Mouse (Mus musculus) gastrocnemius, postnatal 10 days (tissue): ENCODE results near the gene Tmtc2. TPM values are rescaled to one million over a fixed set of nuclear protein-coding genes. Genes with fewer than 3 reads are reported as not detected.
A peak's percentile ranks its signal among the peaks of the same experiment; 100 is the strongest.

ENCODE experiments used
- DNase-seq: peaks from one replicate; pipeline ENCODE4 v3.0.0; 2021; ENCODE audit warnings: mixed read lengths
- long read RNA-seq, 2 experiments: library from polyadenylated mRNA; stranded (forward); transcript quantifications; one replicate each; pipeline ENCODE4 v2.0.0; 2021
- total RNA-seq, 2 experiments: library from RNA; stranded (reverse); gene quantifications; 2 replicates each; pipeline ENCODE4 v1.2.3; 2021

The Tmtc2 gene
- total RNA-seq = 1 to 10 TPM; 4.6 to 8.7 TPM
- long read RNA-seq, experiment 1, partial matches to known transcripts = 1 of 1 reads
- long read RNA-seq, experiment 1, other reads (novel, unspliced or antisense) = 0 of 1 reads
- long read RNA-seq, experiment 2, partial matches to known transcripts = 0 of 1 reads
- long read RNA-seq, experiment 2, other reads (novel, unspliced or antisense) = 1 of 1 reads

DNA sequence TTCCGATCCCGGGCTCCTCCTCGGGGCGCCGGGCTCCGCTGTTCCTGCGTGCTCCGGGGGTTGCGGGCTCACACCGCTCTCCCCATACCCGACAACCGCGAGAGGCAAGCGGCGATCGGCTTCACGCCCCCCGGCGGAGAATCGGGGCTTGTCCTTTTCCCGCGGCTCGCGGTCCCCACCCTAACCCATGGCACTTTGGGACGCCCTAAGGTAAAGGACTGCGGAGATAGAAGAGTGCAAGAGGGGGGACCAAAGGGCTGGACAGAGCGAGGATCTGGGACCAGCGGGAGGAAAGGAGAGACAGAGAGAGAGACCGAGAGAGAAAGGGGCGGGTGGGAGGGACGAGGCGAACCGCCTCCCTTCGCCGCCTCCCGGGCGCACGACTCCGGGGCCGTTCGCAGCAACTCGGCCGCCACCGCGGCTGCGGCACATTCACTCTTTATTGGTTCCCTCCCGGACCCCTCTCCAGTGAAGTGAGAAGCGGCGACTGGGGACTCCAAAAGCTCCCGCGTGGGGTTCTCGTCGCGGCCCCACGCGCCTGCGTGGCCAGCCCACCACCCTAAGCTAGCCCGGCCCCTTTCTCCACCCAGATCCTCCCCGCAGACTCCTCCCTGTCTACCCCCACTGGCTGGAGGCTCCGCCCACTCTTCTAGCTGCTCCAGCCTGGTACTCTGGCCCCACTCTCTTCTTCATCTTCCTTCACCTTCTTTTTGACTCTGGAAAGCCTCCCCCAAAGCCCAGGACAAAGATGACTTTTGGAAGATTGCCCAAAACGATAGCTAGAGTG is at the start of gene Tmtc2:
Gene Tmtc2 (minus strand): TSS at position 544 of the 787 bp plus-strand sequence.
- peak; percentile 78 for DNase-seq

- DNase-seq = no peak
These were observed 37.9 kb upstream of the Tmtc2 start for GRCm38 (mm10) chr10:105612117-105612516.

GRCm38 (mm10) chr10:105598826-105599225 is 24.6 kb upstream of the Tmtc2 start:
- no peak for DNase-seq

GRCm38 (mm10) chr10:105597226-105597625 is 23.0 kb upstream of the Tmtc2 start:
- DNase-seq = no peak

DNA sequence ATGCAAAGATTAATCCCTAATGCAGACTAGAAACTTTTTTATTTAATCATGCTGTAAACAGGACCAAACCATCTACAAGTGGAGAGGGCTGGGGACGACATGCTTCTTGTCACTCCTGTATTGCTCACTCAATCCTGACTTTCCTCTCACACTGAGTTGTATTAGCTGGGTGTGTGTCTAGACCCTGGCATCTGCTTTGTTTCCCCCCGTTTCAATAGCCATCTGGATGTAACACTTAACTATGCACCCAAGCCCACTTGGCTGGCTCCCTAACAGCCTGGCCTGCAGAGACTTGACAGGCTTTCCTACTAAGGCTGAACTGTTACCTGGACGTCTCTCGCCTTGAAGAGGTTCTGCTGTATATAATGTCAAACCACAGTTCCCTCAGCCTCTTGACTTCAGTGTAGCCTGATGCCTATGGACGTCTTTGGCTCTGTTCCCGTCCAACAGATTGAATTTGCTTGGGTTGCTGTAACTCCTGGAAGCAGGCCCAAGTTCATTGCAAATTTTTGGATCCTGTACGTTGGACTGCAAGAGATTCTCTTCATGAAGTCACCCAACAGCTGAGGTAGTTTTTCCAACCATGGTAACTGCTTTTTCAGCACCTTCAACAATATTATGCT is 21.3 kb upstream of the Tmtc2 start:
- DNase-seq = no peak

- no peak for DNase-seq
These were observed 13.9 kb upstream of the Tmtc2 start for GRCm38 (mm10) chr10:105588141-105588540.

DNA sequence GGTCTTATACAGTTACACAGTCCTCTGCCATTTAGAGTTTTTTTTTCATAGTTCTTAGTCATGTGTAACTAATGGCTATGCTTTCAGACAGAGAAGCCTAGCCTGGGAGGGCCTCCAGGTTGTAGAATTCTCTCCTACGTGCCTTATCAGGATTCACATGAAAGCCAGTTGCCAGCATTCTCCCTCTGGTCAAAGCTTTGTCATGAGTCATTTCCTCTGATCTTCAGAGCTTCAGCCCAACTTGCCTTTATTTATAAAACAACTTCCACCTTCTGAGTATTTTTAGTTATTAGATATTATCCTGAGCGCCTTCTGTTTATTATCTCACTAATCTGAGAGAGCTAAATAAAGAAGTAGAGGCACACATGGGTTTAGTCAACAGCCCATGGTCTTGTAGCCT is 5.1 kb upstream of the Tmtc2 start:
- no peak for DNase-seq

DNA sequence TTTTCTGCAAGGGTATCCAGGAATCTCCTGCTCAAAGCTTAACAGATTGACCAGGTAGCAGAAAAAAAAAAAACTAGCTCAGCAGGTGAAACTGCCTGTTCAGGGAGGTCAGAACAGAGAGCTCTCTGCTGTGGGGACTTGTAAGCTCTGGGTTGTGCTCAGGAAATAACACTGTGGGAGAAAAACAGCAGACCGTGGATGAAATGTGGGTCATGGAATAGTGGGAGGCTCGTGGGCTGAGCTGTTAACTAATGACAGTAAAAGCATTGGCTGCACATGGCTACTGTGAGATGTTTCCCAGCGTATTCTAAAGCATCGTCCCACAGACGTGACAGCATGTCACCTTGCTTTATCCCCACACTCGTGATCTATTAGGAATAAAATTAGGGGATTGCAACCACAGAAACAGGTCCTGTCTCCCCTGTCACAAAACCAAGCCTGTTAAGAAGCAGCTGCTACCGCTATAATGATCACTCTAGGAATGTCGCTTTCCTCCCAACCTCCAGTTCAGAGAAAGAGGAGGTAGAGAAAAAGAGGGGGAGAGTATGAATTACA is 4.1 kb upstream of the Tmtc2 start:
- DNase-seq = no peak

DNA sequence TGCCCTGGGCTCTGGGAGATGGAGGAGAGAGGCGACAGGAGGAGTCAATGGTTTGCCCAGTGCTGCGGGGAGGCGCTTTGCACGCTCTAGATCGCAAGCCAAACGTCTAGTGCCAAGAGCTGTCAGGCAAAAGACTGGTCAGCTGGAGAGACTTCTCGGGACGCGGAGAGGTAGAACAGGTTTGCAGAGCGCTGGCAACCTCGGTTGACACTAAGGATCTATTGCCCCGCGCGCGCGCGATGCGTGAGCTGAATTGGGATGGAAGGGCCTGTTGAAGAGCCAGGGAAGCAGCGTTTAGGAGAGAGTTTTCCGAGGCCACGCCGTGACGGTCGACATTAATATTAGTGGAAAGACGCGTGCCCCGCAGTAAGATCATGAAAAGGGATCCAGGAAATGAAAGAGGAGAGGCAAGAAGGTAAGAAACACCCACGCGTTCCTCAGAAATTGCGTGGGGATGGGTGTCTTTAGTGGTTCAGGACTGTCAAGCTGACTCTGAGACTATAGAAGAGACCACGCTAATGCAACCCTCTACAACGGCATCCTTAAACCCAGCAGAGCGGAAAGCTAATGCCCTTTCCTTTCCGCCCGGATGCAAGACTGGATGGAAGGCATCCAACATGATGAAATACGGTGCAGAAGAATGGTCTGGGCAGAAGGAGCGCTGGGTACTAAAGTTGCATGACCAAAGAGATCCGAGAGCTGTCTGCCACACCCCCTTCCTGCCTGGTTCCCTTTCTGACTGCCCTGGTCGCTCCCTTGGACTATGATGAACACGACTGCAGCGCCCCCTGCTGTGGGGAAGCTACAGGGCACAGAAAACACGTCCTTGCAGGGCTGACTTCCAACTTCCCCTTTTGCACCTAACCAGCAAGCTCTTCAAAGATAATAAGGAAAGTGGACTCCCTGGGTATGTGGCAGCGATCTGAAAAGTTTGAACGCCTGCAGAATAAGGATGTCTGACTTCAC is 727 bp upstream of the Tmtc2 start:
- peak; percentile 97 for DNase-seq

- peak; percentile 38 for DNase-seq
These were observed 844 bp downstream of the Tmtc2 start for GRCm38 (mm10) chr10:105573306-105573907.

DNA sequence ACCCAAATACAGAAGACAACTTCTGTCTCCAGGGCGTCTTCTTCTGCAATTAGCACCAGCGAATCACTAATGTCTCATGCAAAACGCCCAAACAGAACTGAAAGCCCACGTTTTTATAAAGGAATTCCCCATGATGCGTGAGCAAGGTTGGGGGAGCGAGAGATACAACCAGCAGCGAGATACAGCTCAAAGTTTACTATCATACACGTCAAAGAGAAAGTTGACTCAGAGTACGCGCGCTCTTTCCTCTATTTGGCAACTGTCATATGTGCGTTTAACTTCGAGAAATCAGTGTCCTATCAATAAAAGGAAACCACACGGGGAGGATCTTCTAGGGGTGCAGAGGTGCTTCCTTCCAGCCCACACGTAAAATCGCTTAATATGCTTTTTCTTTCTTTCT is 1.4 kb downstream of the Tmtc2 start:
- no peak for DNase-seq

- DNase-seq = no peak
These were observed 1.9 kb downstream of the Tmtc2 start for GRCm38 (mm10) chr10:105572301-105572700.

DNA sequence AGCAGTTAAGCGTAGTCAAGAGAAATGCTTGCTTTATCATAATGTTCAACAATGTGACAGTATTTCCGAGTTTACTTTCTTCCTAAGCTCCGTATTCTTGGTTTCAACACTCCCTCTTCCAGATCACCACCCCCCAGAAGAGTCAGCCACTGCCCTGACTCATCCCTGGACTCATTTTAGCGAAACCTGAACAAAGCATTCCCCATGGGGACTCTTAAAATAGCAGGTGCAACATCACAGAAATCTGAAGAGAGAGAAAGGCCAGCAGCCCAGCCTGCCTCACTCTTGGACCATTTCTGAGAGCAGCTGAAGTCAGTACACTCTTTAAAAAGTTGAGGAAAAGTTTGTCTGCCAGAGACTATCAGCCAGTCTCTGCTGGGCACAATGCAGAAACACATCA is 2.4 kb downstream of the Tmtc2 start:
- no peak for DNase-seq

DNA sequence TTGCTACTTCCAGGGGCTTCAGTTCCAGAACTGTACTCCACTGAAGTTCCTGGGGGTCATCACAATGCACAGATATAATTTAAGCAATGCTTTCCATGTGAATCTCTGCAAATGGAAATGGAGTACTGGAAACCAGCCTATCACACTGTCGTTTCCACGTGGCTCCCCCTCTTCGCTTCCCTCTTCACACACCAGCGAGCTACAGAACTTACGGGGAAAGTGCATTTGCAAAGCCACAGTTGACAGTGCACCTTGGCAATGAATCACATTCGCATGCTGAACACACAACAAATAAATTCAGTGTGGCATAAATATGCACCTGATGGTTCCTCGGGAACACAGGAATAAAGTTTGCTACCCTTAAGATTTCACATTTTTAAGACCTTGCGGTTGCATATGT is 3.2 kb downstream of the Tmtc2 start:
- DNase-seq = no peak

- no peak for DNase-seq
These were observed 4.7 kb downstream of the Tmtc2 start for GRCm38 (mm10) chr10:105569573-105569972.

GRCm38 (mm10) chr10:105567825-105568531 is 6.3 kb downstream of the Tmtc2 start:
- no peak for DNase-seq

DNA sequence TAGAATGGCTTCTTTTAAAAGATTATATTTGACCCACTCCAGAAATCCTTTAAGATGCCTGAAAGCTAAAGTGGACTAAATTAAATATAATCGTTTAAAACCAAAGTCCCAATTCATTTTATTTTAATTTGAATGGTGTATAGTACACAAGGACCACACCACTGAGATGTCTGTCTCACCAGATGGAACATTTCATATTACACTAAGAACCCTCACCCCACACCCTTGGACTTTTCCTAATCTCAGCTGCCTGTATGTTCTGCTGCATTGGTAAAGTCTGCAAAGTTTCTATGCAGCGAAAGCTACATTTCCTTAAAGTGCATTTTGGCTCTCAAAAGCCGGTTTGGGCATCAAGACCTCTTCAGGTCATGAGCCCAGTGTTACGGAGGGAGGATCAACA is 12.7 kb downstream of the Tmtc2 start:
- DNase-seq = no peak

GRCm38 (mm10) chr10:105557581-105557980 is 16.7 kb downstream of the Tmtc2 start:
- DNase-seq = no peak

GRCm38 (mm10) chr10:105556890-105557572 is 17.2 kb downstream of the Tmtc2 start:
- DNase-seq = no peak

GRCm38 (mm10) chr10:105554153-105554552 is 20.1 kb downstream of the Tmtc2 start:
- DNase-seq = no peak
